Mouse (Mus musculus) spleen, adult 2 months (tissue): Measurements from ENCODE around the gene B3gnt6. TPM values are rescaled to one million over a fixed set of nuclear protein-coding genes. Genes with fewer than 3 reads are reported as not detected.
"Not testable (repeated sequence)": the region's sequence is repeated elsewhere in the genome, so short reads cannot be mapped to it uniquely, and the experiment has no call there.

ENCODE experiments used
- DNase-seq, 2 experiments: peaks; one replicate each; pipeline versions ENCODE4 v3.0.0 to v3.0.0-alpha.2; 2012 to 2021; ENCODE audit warnings: low spot score in 2 of 2, low read depth in 1 of 2
- H3K27ac ChIP-seq: fragments of 200-500 bp; 2 replicates; pipeline ENCODE4 v1.5.1; 2012; ENCODE audit warnings: low read length, inconsistent platforms; ENCODE audit not compliant: insufficient read depth
- H3K27me3 ChIP-seq: fragments of 200-500 bp; 2 replicates; pipeline ENCODE4 v1.6.1; 2012; ENCODE audit warnings: mild to moderate bottlenecking, moderate library complexity, low read length, inconsistent platforms; ENCODE audit not compliant: control insufficient read depth, insufficient read depth
- H3K36me3 ChIP-seq: fragments of 200-500 bp; 2 replicates; pipeline ENCODE4 v1.6.1; 2012; ENCODE audit warnings: mild to moderate bottlenecking, low read length, inconsistent platforms; ENCODE audit not compliant: control insufficient read depth, insufficient read depth
- H3K4me1 ChIP-seq: fragments of 200-500 bp; 2 replicates; pipeline ENCODE4 v1.6.1; 2011; ENCODE audit warnings: inconsistent platforms; ENCODE audit not compliant: control insufficient read depth, insufficient read depth, insufficient read length
- H3K4me3 ChIP-seq: fragments of 200-500 bp; 2 replicates; pipeline ENCODE4 v1.5.1; 2011; ENCODE audit warnings: mild to moderate bottlenecking, inconsistent platforms; ENCODE audit not compliant: insufficient read depth, insufficient read length; ENCODE audit errors: extremely low read depth
- CTCF ChIP-seq: fragments of 200-500 bp; IDR thresholded peaks from 2 replicates; pipeline ENCODE4 v1.5.1; 2011; ENCODE audit warnings: mild to moderate bottlenecking, inconsistent platforms; ENCODE audit not compliant: insufficient read depth, insufficient read length, insufficient replicate concordance; ENCODE audit errors: extremely low read depth
- POLR2A ChIP-seq: fragments of 200-500 bp; IDR thresholded peaks from 2 replicates; pipeline ENCODE4 v1.6.1; 2011; ENCODE audit warnings: low read depth, low read length, inconsistent platforms
- WGBS: fragments of 180-500 bp; shearing (Covaris S2); methylation state at CpG from one replicate; pipeline ENCODE4 v1.1.7; 2018; 5-methylcytosine and 5-hydroxymethylcytosine counted together
- polyA plus RNA-seq: library from polyadenylated mRNA; depleted of rRNA; stranded (reverse); fragments of >200 nt; gene quantifications from 2 replicates; pipeline ENCODE4 v1.2.3, GENCODE M21; 2012

B3gnt6 gene
- polyA plus RNA-seq, 1 experiment, result 0.22 TPM

DNA sequence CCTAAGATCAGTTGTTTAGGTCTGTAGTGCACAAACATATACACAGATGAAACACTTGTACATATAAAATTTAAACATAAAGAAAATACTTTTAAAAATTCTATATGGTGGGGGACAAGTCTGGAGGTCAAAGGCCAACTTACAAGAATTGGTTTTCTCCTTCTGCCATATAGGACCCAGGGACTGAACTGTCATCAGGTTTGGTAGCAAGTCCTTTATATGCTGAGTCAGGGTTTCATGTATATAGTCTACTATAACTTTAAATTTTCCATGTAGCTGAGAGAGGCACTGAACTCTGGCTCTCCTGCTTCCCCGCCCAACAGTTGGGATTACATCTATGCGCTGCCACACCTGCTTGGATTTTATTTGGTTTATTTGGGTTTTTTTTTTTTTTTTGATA lies 11.0 kb downstream of the B3gnt6 start:
- TF ChIP-seq POLR2A, result no peak
- no peak for TF ChIP-seq CTCF
- WGBS, result 96% methylated on average over 2 of the region's 2 CpGs
- H3K27me3 ChIP-seq, result peaks cover 2% of the 10 kb centered on the region; the same call in 1 of the 2 replicates
- DNase-seq, result no peak
- no peak overlapping the region for H3K27ac ChIP-seq
- H3K4me1 ChIP-seq, result no peaks in the 10 kb centered on the region
- no peaks in the 10 kb centered on the region for H3K36me3 ChIP-seq
- no peak overlapping the region for H3K4me3 ChIP-seq

- not testable (repeated sequence) for H3K4me3 ChIP-seq, H3K36me3 ChIP-seq, H3K27ac ChIP-seq, DNase-seq, H3K4me1 ChIP-seq, H3K27me3 ChIP-seq
- 41% methylated on average over 3 of the region's 3 CpGs for WGBS
Observed at GRCm38 (mm10) chr7:98187332-98187731, 11.9 kb downstream of the B3gnt6 start.

DNA sequence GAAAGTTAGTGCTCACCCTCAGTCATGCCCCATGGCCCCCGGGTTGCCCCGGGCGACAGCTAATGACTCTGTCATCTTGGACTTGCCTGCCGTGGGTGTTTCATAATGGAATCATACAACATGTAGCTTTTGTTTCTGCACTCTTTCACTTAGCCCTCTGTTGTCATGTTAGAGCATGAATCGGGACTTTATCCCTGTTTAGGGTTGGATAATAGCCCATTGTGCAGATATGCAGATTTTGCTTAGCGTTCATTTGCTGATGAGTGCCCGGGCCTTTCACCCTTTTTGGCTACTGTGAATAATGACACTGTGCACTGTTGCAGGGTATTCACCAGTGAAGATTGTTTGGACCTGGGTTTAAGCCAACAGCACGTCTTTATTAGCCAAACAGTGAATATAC lies 12.6 kb downstream of the B3gnt6 start:
- H3K27me3 ChIP-seq, result no peaks in the 10 kb centered on the region
- no peak overlapping the region for H3K4me3 ChIP-seq
- no peak for DNase-seq
- H3K4me1 ChIP-seq, result no peaks in the 10 kb centered on the region
- H3K27ac ChIP-seq, result no peak overlapping the region
- 86% methylated on average over 8 of the region's 8 CpGs for WGBS
- TF ChIP-seq CTCF (no peak), POLR2A (no peak)
- no peaks in the 10 kb centered on the region for H3K36me3 ChIP-seq

- H3K4me3 ChIP-seq, result no peak overlapping the region
- WGBS, result 58% methylated on average over 6 of the region's 6 CpGs
- no peak for DNase-seq
- H3K36me3 ChIP-seq, result no peaks in the 10 kb centered on the region
- no peaks in the 10 kb centered on the region for H3K4me1 ChIP-seq
- H3K27ac ChIP-seq, result no peak overlapping the region
- H3K27me3 ChIP-seq, result no peaks in the 10 kb centered on the region
- TF ChIP-seq POLR2A (no peak), CTCF (no peak)
Observed at GRCm38 (mm10) chr7:98185326-98185725, 14.0 kb downstream of the B3gnt6 start.

DNA sequence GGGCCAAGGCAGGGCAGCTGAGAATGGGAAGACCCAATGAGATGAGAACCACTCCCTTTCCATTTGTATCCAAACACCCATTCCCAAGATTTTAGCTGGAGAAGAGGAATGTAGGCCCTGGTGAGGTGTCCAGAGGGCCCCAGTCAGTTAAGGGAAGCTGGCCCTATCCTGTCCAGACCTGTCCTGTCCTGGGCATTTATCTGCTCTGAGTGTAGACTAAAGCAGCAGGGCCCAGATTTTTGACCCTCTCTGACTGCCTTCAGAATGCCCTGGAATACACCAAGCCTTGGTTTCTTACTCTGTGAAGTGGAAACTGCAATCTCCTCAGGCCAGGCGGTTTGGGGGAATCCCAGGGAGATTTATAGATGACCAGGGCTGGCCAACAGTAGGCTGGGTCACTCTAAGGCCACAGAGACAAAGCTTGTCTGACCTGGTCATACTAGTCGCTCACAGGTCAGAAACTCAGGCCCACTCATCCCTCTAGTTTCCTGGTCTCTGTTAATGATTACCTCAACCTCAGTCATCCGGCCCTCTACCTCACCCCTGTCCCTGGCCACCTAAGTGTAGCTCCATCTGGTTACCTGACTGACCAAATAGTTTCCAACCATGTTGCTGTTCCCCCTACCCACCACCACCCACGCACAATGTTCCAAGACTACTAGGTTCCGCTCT lies 20.6 kb downstream of the B3gnt6 start:
- H3K36me3 ChIP-seq, result no peaks in the 10 kb centered on the region
- 90% methylated on average over 5 of the region's 5 CpGs for WGBS
- peaks cover 9% of the 10 kb centered on the region for H3K4me1 ChIP-seq
- no peaks in the 10 kb centered on the region for H3K27me3 ChIP-seq
- DNase-seq, result no peak
- H3K27ac ChIP-seq, result peak overlapping the region; percentile 61
- TF ChIP-seq POLR2A (no peak), CTCF (no peak)
- peak overlapping the region; percentile 75 for H3K4me3 ChIP-seq

DNA sequence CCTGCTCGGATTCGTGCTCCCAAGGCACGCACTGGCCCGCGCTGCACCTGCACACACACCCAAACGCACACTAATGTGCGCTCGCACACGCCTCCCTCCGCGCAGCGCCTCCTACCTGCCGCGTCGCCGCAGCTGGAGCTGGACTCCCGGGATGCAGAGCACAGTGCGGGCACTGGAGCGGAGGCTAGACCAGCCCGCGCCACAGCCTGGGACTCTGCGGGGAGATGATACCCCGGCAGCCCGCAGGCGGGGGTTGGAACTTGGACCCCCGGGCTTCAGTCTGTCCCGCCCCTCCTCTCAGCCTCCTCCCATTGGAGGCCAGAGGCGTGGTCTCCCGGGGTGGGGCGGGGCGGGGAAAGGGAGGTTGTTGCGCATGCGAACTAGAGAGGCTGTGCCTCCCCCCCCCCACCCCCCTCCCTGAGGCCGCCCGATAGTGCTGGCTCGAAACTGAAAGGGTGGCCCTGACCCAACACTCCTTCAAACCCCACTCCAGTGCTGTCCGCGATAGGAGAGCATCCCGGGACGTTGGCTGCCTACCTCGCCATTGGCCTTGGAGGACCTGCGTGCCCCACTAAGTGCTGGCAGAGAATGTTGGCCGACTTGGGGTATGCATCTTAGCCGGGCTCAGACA lies 21.2 kb downstream of the B3gnt6 start, which contains the start of gene Capn5:
Capn5 (minus strand) TSS at position 346 of the 631 bp plus-strand sequence.
- WGBS, result 1% methylated on average over 43 of the region's 44 CpGs

GRCm38 (mm10) chr7:98177566-98177928 lies 21.7 kb downstream of the B3gnt6 start:
- 5% methylated on average over 9 of the region's 9 CpGs for WGBS
- Histone ChIP-seq H3K27ac (no peak overlapping the region), H3K4me1 (peaks cover 9% of the 10 kb centered on the region), H3K36me3 (no peaks in the 10 kb centered on the region), H3K27me3 (no peaks in the 10 kb centered on the region), H3K4me3 (peak overlapping the region; percentile 99)
- no peak for DNase-seq
- TF ChIP-seq POLR2A (no peak), CTCF (no peak)

More for the DNA sequence above, 21.2 kb downstream of the B3gnt6 start, which contains the start of gene Capn5:
- Histone ChIP-seq H3K27ac (peak within 1 kb of the TSS; percentile 61), H3K4me1 (peaks cover 9% of the 10 kb centered on the region), H3K27me3 (no peaks in the 10 kb centered on the region), H3K36me3 (no peaks in the 10 kb centered on the region), H3K4me3 (peak within 1 kb of the TSS; percentile 99)
- peak; percentile 58 to 73 for DNase-seq
- TF ChIP-seq CTCF (peak; percentile 49; the same call in 1 of the 2 replicates), POLR2A (0 out of 2 replicates have a peak, but pooled peaks have one; percentile 6)
